Mouse (Mus musculus) heart, embryonic 10.5 days (tissue): ENCODE results near the gene Emsy. TPM values are rescaled to one million over a fixed set of nuclear protein-coding genes. Genes with fewer than 3 reads are reported as not detected.

ENCODE experiments used
- DNase-seq: peaks from one replicate; pipeline ENCODE4 v3.0.0-alpha.2; 2017; ENCODE audit warnings: low spot score
- H3K27ac ChIP-seq: fragments of 300-500 bp; sonication (generic); 2 replicates; pipeline ENCODE4 v1.5.1; 2016; ENCODE audit warnings: mild to moderate bottlenecking
- H3K27me3 ChIP-seq: fragments of 300-500 bp; sonication (generic); 2 replicates; pipeline ENCODE4 v1.6.1; 2016; ENCODE audit warnings: mild to moderate bottlenecking; ENCODE audit not compliant: poor library complexity, insufficient read depth, severe bottlenecking
- H3K36me3 ChIP-seq: fragments of 300-500 bp; sonication (generic); 2 replicates; pipeline ENCODE4 v1.6.1; 2016; ENCODE audit warnings: mild to moderate bottlenecking, moderate library complexity
- H3K4me1 ChIP-seq: fragments of 300-500 bp; sonication (generic); 2 replicates; pipeline ENCODE4 v1.6.1; 2016; ENCODE audit warnings: mild to moderate bottlenecking
- H3K4me3 ChIP-seq: fragments of 300-500 bp; sonication (generic); 2 replicates; pipeline ENCODE4 v1.5.1; 2016; ENCODE audit warnings: mild to moderate bottlenecking, moderate library complexity
- H3K9me3 ChIP-seq: fragments of 300-500 bp; sonication (generic); 2 replicates; pipeline ENCODE4 v1.6.1; 2016; ENCODE audit warnings: mild to moderate bottlenecking, moderate library complexity
- WGBS: fragments of 180-500 bp; shearing (Covaris S2); methylation state at CpG from one replicate; pipeline ENCODE4 v1.1.7; 2016; 5-methylcytosine and 5-hydroxymethylcytosine counted together
- polyA plus RNA-seq: library from polyadenylated mRNA; unstranded; fragments of >200 nt; fragmentation: Nextera tagmentation; extraction: Ambion mirVana; gene quantifications from 2 replicates; pipeline ENCODE4 v1.2.1, GENCODE M21; 2016

Gene Emsy
- polyA plus RNA-seq, 1 experiment from 2014 or later: 34.1 TPM

DNA sequence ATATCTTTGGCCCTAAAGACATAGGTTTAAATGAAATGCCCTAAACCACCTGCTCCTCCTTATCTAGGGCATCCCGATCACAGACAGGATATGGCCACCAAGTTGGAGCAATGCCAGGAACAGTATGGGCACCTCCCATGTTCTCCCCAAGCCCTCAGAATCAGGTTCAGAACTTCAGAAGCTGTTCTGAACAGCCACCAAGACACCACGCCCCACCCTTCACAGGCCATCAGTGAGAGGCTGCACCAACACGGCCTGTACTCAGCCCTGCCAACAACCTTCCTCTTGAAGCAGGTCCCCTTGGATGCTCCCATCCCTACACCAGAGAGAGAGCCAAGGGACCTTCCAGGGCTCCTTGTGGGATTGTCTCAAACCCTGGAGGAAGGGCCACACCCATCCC is 112.0 kb downstream of the Emsy start:
- no peak for DNase-seq
- H3K4me1 ChIP-seq: peaks cover 35% of the 10 kb centered on the region
- no peaks in the 10 kb centered on the region for H3K27me3 ChIP-seq
- 63% methylated on average over 3 of the region's 3 CpGs for WGBS
- H3K9me3 ChIP-seq: no peaks in the 10 kb centered on the region
- H3K4me3 ChIP-seq: no peak overlapping the region
- no peak overlapping the region for H3K27ac ChIP-seq
- H3K36me3 ChIP-seq: no peaks in the 10 kb centered on the region

DNA sequence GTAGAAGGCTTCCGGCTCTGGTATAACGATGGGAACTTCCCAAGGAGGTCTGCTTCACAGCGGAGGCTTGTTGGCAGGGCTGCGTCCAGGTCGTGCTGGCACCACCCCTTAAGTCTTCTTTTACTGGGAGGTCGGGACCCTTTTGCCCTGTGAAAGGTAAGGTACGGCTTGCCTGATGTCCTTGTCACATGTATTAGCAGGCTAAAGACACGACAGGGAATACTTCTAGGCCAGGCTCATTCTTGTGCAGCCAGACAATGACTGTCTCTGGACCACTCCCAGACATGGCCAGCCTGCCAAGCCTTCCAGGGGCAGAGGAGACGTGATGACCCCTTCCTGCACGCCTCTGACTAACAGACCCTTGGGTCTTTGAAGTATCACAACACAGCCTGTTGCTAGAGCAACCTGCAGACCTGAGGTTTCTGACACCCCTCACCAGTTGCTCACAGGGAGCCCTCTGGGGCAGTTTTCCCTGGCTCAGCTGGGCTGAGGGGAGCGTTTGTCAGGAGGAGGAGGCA is 112.7 kb downstream of the Emsy start:
- Histone ChIP-seq H3K4me1 (peaks cover 32% of the 10 kb centered on the region), H3K27me3 (no peaks in the 10 kb centered on the region), H3K9me3 (no peaks in the 10 kb centered on the region), H3K27ac (peak overlapping the region; percentile 30; the same call in 1 of the 2 replicates), H3K4me3 (no peak overlapping the region), H3K36me3 (no peaks in the 10 kb centered on the region)
- 49% methylated on average over 11 of the region's 11 CpGs for WGBS
- DNase-seq: no peak

DNA sequence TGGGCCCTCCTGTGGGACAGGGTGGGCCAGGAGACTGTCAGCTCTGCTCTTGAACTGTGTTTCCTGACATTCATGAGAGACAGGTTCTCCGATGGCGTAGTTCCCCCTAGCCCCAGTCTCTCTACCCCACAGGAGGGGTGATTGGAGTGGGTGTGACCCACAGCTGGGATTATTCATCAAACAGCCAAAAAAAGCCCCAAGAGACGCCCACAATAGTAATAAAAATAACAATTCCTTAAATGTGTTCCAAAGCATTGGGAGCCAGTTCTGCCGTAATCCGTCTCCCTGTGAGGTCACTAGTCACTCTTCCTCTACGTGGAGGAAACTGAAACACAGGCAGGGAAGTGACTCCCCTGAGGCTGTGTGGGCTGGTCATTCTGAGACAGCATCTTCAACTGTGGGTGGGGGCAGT is 113.8 kb downstream of the Emsy start:
- no peaks in the 10 kb centered on the region for H3K9me3 ChIP-seq

DNA sequence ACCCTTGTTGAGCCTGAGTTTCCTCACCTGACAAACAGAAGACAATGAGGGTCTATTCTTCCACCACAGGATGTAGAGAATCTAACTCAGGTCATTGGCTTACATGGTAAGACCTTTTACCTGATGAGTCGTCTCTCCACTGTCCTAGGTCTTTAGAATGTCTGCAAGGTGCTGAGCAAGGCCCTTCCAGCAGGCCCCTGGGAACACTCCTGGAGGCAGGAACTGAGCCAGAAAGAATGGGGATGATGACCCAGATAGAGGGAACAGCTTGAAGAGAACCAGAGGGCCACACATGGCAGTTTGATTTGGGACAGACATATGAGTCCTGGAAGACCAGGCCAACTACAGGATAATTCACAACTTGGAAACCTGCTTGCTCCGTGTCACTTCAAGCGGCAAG is 114.3 kb downstream of the Emsy start:
- 90% methylated on average over 3 of the region's 3 CpGs for WGBS
- Histone ChIP-seq H3K4me1 (peaks cover 37% of the 10 kb centered on the region), H3K36me3 (no peaks in the 10 kb centered on the region)

More for the DNA sequence above, 113.8 kb downstream of the Emsy start:
- WGBS: 65% methylated on average over 6 of the region's 6 CpGs
- Histone ChIP-seq H3K36me3 (no peaks in the 10 kb centered on the region), H3K4me3 (no peak overlapping the region), H3K4me1 (peaks cover 32% of the 10 kb centered on the region), H3K27me3 (no peaks in the 10 kb centered on the region), H3K27ac (no peak overlapping the region; the same call in 1 of the 2 replicates)
- no peak for DNase-seq

GRCm38 (mm10) chr7:98541564-98541963 is 115.0 kb downstream of the Emsy start:
- WGBS: 78% methylated on average over 5 of the region's 5 CpGs
- H3K27me3 ChIP-seq: no peaks in the 10 kb centered on the region
- no peaks in the 10 kb centered on the region for H3K9me3 ChIP-seq
- no peaks in the 10 kb centered on the region for H3K36me3 ChIP-seq
- H3K27ac ChIP-seq: no peak overlapping the region
- H3K4me1 ChIP-seq: peaks cover 41% of the 10 kb centered on the region
- no peak for DNase-seq
- no peak overlapping the region for H3K4me3 ChIP-seq

More for the DNA sequence above, 114.3 kb downstream of the Emsy start:
- H3K9me3 ChIP-seq: no peaks in the 10 kb centered on the region
- no peak for DNase-seq
- H3K27me3 ChIP-seq: no peaks in the 10 kb centered on the region
- H3K27ac ChIP-seq: no peak overlapping the region
- no peak overlapping the region for H3K4me3 ChIP-seq

- no peak for DNase-seq
- H3K27me3 ChIP-seq: no peaks in the 10 kb centered on the region
- 77% methylated on average over 2 of the region's 2 CpGs for WGBS
- no peak overlapping the region for H3K27ac ChIP-seq
- no peak overlapping the region for H3K4me3 ChIP-seq
- H3K9me3 ChIP-seq: no peaks in the 10 kb centered on the region
- peaks cover 48% of the 10 kb centered on the region for H3K4me1 ChIP-seq
- no peaks in the 10 kb centered on the region for H3K36me3 ChIP-seq
Observed at GRCm38 (mm10) chr7:98540879-98541278, 115.7 kb downstream of the Emsy start.

- H3K27me3 ChIP-seq: no peaks in the 10 kb centered on the region
Observed at GRCm38 (mm10) chr7:98537967-98538573, 118.5 kb downstream of the Emsy start.

DNA sequence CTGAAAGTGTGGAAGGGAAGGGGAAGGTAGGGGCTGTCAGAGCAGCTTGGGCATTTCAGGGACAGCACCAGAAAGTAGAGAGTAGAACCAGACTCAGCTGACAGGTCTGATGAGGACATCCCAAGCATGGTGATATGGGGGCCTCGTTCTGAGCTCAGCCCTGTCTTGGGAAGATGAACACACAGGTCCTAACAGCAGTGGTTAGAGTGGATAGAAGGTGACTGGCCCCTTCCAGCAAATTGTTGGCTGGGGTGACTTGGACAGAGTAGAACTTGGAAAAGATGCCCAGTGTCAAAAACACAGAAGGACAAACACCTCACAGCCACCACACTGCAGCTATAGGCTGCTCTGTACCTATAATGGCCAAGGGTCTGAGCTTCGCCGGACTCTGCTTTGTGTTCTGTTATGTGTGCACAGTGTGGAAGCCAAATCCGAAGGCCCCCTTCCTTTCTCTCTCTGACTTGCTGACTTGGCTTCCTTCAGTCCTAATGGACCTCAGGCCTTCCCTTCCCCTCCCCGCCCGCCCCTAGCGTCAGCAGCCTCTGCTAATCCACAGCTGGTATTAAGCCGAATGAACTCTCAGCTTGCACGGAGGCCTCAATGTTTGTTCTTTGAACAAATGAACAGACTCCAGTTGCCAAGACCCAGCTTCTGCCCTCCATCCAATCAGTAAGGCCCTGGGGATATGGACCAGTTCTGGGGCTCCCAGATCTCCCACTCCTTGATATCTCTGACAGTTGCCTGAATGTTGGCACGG is 119.2 kb downstream of the Emsy start:
- H3K4me1 ChIP-seq: peaks cover 48% of the 10 kb centered on the region
- no peaks in the 10 kb centered on the region for H3K9me3 ChIP-seq
- H3K27ac ChIP-seq: peak overlapping the region; percentile 49; the same call in 1 of the 2 replicates
- H3K36me3 ChIP-seq: no peaks in the 10 kb centered on the region
- DNase-seq: no peak
- H3K27me3 ChIP-seq: no peaks in the 10 kb centered on the region
- WGBS: 54% methylated on average over 10 of the region's 10 CpGs
- no peak overlapping the region for H3K4me3 ChIP-seq

More at GRCm38 (mm10) chr7:98537967-98538573, 118.5 kb downstream of the Emsy start:
- Histone ChIP-seq H3K9me3 (no peaks in the 10 kb centered on the region), H3K36me3 (no peaks in the 10 kb centered on the region), H3K4me3 (no peak overlapping the region), H3K4me1 (peaks cover 51% of the 10 kb centered on the region), H3K27ac (peak overlapping the region; percentile 49)
- WGBS: 56% methylated on average over 8 of the region's 8 CpGs
- no peak for DNase-seq

Other genes with a start within 250 kb of the Emsy start
- not detected in 2 replicates for gene Gucy2d, start 216.4 kb downstream of the Emsy start, polyA plus RNA-seq
- 4.8 and 7.3 TPM in 2 replicates for gene Lrrc32, start 167.5 kb downstream of the Emsy start, polyA plus RNA-seq
- 39.5 and 40.6 TPM in 2 replicates for gene Thap12, start 46.3 kb upstream of the Emsy start, polyA plus RNA-seq
- 29.0 and 29.4 TPM in 2 replicates for gene Wnt11, start 178.3 kb upstream of the Emsy start, polyA plus RNA-seq